Mouse (Mus musculus) CH12.LX (cell line): ENCODE measurements around the gene Adipor2. TPM values are rescaled to one million over a fixed set of nuclear protein-coding genes. Genes with fewer than 3 reads are reported as not detected.

Source experiments
- DNase-seq: peaks from one replicate; pipeline ENCODE4 v3.0.0-alpha.2; 2013; ENCODE audit errors: extremely low read depth
- H3K27ac ChIP-seq: 2 replicates; pipeline ENCODE4 v1.5.1; 2012; ENCODE audit warnings: low read depth, mild to moderate bottlenecking, control low read depth, moderate library complexity; ENCODE audit not compliant: insufficient read depth
- H3K27me3 ChIP-seq: replicated peaks from 2 replicates; pipeline ENCODE3; 2012; ENCODE audit warnings: inconsistent platforms
- H3K36me3 ChIP-seq, 2 experiments: replicated peaks in 1 of 2; 2 replicates each; pipeline versions ENCODE3 to v1.6.1; 2012; ENCODE audit warnings: inconsistent platforms in 1 of 2, low read length in 1 of 2, mild to moderate bottlenecking in 1 of 2, mixed read lengths in 1 of 2, moderate library complexity in 1 of 2; ENCODE audit not compliant: control insufficient read depth in 1 of 2, insufficient read depth in 1 of 2
- H3K4me1 ChIP-seq, 2 experiments: 2 replicates each; pipeline ENCODE4 v1.6.1; 2012; ENCODE audit warnings: inconsistent platforms in 1 of 2, moderate library complexity in 1 of 2; ENCODE audit not compliant: insufficient read depth in 2 of 2, control insufficient read depth in 1 of 2
- H3K4me2 ChIP-seq: 2 replicates; pipeline ENCODE4 v1.6.1; 2012; ENCODE audit warnings: low read depth, mild to moderate bottlenecking, control low read depth; ENCODE audit not compliant: poor library complexity, insufficient read depth, severe bottlenecking
- H3K4me3 ChIP-seq, 3 experiments: fragments of 150-350 bp in 1 of 3; sonication (generic) in 1 of 3; replicated peaks in 1 of 3; 2 replicates each; pipeline versions ENCODE3 to v1.5.1; 2011 to 2012; ENCODE audit warnings: low read depth in 2 of 3, low read length in 2 of 3, mild to moderate bottlenecking in 2 of 3, moderate library complexity in 2 of 3, control low read depth in 1 of 3, improper control_type of control experiment in 1 of 3, inconsistent platforms in 1 of 3, mixed read lengths in 1 of 3; ENCODE audit not compliant: poor library complexity in 1 of 3
- H3K79me2 ChIP-seq: replicated peaks from 2 replicates; pipeline ENCODE4 v1.6.1; 2012; ENCODE audit warnings: mild to moderate bottlenecking, moderate library complexity; ENCODE audit not compliant: control insufficient read depth, poor library complexity, insufficient read depth, severe bottlenecking; ENCODE audit errors: extremely low read depth
- H3K9ac ChIP-seq: 2 replicates; pipeline ENCODE4 v1.6.1; 2012; ENCODE audit warnings: low read depth, mild to moderate bottlenecking, control low read depth, moderate library complexity; ENCODE audit not compliant: insufficient read depth
- H3K9me3 ChIP-seq: replicated peaks from 2 replicates; pipeline ENCODE3; 2012; ENCODE audit warnings: low read length, inconsistent platforms, mixed read lengths
- CHD1 ChIP-seq: IDR thresholded peaks from 2 replicates; pipeline ENCODE4 v1.6.1; 2012; ENCODE audit warnings: low read depth, low read length, improper control_type of control experiment, inconsistent platforms
- E2F4 ChIP-seq: IDR thresholded peaks from 2 replicates; pipeline ENCODE4 v1.6.1; 2011; ENCODE audit warnings: low read depth, low read length, improper control_type of control experiment; ENCODE audit not compliant: insufficient replicate concordance
- EP300 ChIP-seq: IDR thresholded peaks from 2 replicates; pipeline ENCODE4 v1.6.1; 2011; ENCODE audit warnings: low read length, improper control_type of control experiment
- ETS1 ChIP-seq: conservative IDR thresholded peaks from 2 replicates; pipeline ENCODE4 v1.6.1; 2012; ENCODE audit warnings: low read depth, mild to moderate bottlenecking, inconsistent platforms, low read length, improper control_type of control experiment, moderate library complexity
- JUND ChIP-seq: conservative IDR thresholded peaks from 2 replicates; pipeline ENCODE4 v1.6.1; 2011; ENCODE audit warnings: low read depth, low read length, improper control_type of control experiment
- MAX ChIP-seq: IDR thresholded peaks from 2 replicates; pipeline ENCODE4 v1.6.1; 2011; ENCODE audit warnings: low read length, improper control_type of control experiment
- MAZ ChIP-seq: IDR thresholded peaks from 2 replicates; pipeline ENCODE4 v1.6.1; 2012; ENCODE audit warnings: low read depth, mild to moderate bottlenecking, inconsistent platforms, low read length, improper control_type of control experiment, moderate library complexity
- MEF2A ChIP-seq: IDR thresholded peaks from 2 replicates; pipeline ENCODE4 v1.6.1; 2014; ENCODE audit warnings: low read depth, mild to moderate bottlenecking, inconsistent platforms, low read length, improper control_type of control experiment, borderline replicate concordance
- NELFE ChIP-seq: IDR thresholded peaks from 2 replicates; pipeline ENCODE4 v1.6.1; 2011; ENCODE audit warnings: low read depth, low read length, improper control_type of control experiment
- RCOR1 ChIP-seq: conservative IDR thresholded peaks from 2 replicates; pipeline ENCODE4 v1.6.1; 2012; ENCODE audit warnings: low read depth, mild to moderate bottlenecking, inconsistent platforms, low read length, improper control_type of control experiment
- TBP ChIP-seq: conservative IDR thresholded peaks from 2 replicates; pipeline ENCODE4 v1.6.1; 2011; ENCODE audit warnings: low read depth, low read length, improper control_type of control experiment
- USF2 ChIP-seq: conservative IDR thresholded peaks from 2 replicates; pipeline ENCODE4 v1.6.1; 2011; ENCODE audit warnings: low read depth, low read length, improper control_type of control experiment
- ZC3H11A ChIP-seq: IDR thresholded peaks from 2 replicates; pipeline ENCODE4 v1.6.1; 2012; ENCODE audit warnings: low read depth, mild to moderate bottlenecking, inconsistent platforms, low read length, improper control_type of control experiment
- ZNF384 ChIP-seq: IDR thresholded peaks from 2 replicates; pipeline ENCODE4 v1.6.1; 2012; ENCODE audit warnings: low read depth, low read length, improper control_type of control experiment, inconsistent platforms
- dilution Hi-C: fragments of 300-500 bp; cut with MboI; formaldehyde crosslinking; loops from 2 replicates; pipeline ENCODE4 v1.14.3; 2020; ENCODE audit warnings: low sequenced_read_pairs; ENCODE audit not compliant: extremely low pct_unique_long_range_greater_than_20kb, extremely low pct_ligation_motif_present
- in situ Hi-C: fragments of 300-500 bp; cut with MboI; formaldehyde crosslinking; loops from 3 replicates; pipeline ENCODE4 v1.14.3; 2019; ENCODE audit warnings: low sequenced_read_pairs, low pct_ligation_motif_present, low pct_unique_long_range_greater_than_20kb, mixed read lengths
- polyA plus RNA-seq: library from polyadenylated mRNA; unstranded; fragments of >175 nt; gene quantifications from 2 replicates; pipeline ENCODE4 v1.2.1, GENCODE M21; 2012; ENCODE audit warnings: low read depth; ENCODE audit not compliant: insufficient read length
- total RNA-seq, 2 experiments: library from RNA; depleted of rRNA; stranded (reverse); fragments of 300-350 nt in 1 of 2; fragments of >200 nt in 1 of 2; gene quantifications; 2 replicates each; pipeline ENCODE4 v1.2.3; 2012 to 2014

Gene Adipor2
- total and polyA plus RNA-seq, 3 experiments, result 29.8 to 43.5 (median 40.3) TPM

DNA sequence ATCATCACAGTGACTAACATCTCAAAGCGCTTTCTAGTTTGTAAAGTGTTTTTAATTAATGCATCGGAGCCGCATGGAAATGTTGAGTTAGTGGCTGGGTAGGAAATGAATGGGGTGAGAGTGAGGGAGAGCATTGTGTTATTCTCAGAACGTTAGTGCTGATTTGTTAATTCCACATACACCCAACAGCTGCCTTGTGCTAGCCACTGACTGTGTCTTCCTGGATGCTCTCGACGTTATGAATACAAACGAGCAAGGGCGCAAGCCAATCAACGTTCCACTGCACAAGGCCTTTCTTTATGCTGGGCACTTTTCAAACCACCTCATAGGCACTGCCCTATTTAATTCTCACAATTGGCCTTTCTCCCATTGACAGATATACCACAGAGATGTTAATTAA is 98.8 kb downstream of the Adipor2 start:
- no peak overlapping the region for H3K4me3 ChIP-seq
- H3K27me3 ChIP-seq, result peaks cover 97% of the 10 kb centered on the region
- H3K9me3 ChIP-seq, result peaks cover 7% of the 10 kb centered on the region
- no peaks in the 10 kb centered on the region for H3K36me3 ChIP-seq
- no peak overlapping the region for H3K27ac ChIP-seq
- in situ Hi-C loops, result no loop called here
- H3K79me2 ChIP-seq, result no peaks in the 10 kb centered on the region
- no peak overlapping the region for H3K4me2 ChIP-seq
- no peak for DNase-seq
- TF ChIP-seq ZC3H11A, result no peak
- no peak for TF ChIP-seq USF2
- TF ChIP-seq NELFE, result no peak
- no peak for TF ChIP-seq MEF2A
- TF ChIP-seq ZNF384, result no peak
- TF ChIP-seq, all 38 proteins: peak for 0
- no peak overlapping the region for H3K9ac ChIP-seq
- dilution Hi-C loops, result no loop called here
- H3K4me1 ChIP-seq, result no peaks in the 10 kb centered on the region

DNA sequence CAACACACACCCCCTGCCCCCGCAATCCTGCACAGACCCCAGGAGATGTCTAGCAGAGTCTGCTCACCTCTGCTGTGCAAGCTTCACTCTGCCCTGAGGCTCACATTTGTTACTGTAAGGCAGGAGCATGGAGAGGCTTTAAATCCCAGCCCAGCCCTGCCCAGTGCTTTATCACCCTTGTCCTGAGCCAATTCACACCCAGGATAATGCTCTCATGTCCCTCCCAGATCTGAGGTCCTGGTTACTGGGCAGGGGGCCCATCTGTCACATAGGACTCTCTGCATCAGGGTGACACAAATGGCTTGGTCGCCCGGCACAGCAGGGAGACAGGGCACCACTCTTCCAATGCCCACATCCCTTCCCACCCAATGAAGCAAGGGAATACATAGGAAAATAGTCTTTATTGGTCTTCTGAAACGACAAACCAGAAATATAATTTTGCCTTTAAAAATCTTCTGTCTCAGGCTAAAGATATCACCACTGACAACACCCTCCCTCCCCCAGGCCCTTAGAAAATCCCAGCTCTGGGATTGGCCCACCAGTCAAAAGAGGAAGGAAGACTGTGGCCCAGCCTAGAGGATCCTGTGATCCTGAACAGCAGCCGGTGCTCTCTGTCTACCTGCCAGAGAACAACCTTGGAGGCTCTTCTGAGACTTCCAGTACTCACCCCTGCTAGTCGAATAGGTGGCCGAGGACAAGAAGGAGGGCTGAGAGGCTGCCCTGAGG is 102.6 kb downstream of the Adipor2 start:
- DNase-seq, result no peak
- Histone ChIP-seq H3K9me3 (peaks cover 7% of the 10 kb centered on the region), H3K9ac (no peak overlapping the region), H3K4me2 (no peak overlapping the region), H3K27ac (no peak overlapping the region)
- TF ChIP-seq EP300, result no peak
- no peak for TF ChIP-seq RCOR1
- no peak for TF ChIP-seq E2F4
- TF ChIP-seq ZNF384, result no peak
- TF ChIP-seq CHD1, result no peak
- TF ChIP-seq ETS1, result no peak
- no peak for TF ChIP-seq MAX
- TF ChIP-seq MAZ, result no peak
- TF ChIP-seq JUND, result no peak
- TF ChIP-seq TBP, result no peak
- TF ChIP-seq, all 38 proteins: peak for 0
- Histone ChIP-seq H3K36me3 (no peaks in the 10 kb centered on the region), H3K4me1 (0 out of 4 replicates have a peak, but pooled peaks cover 0 to 2% of the 10 kb centered on the region in 2 experiments), H3K27me3 (peaks cover 96% of the 10 kb centered on the region), H3K4me3 (no peak overlapping the region), H3K79me2 (no peaks in the 10 kb centered on the region)
- dilution Hi-C loops, result no loop called here
- in situ Hi-C loops, result no loop called here
